Mouse (Mus musculus) embryo, embryonic 11.5 days (tissue): ENCODE measurements around the gene Dok5.

Source experiments
- DNase-seq: peaks from one replicate; pipeline ENCODE4 v3.0.0-alpha.2; 2012; ENCODE audit warnings: low read depth, low spot score

Gene Dok5

DNA sequence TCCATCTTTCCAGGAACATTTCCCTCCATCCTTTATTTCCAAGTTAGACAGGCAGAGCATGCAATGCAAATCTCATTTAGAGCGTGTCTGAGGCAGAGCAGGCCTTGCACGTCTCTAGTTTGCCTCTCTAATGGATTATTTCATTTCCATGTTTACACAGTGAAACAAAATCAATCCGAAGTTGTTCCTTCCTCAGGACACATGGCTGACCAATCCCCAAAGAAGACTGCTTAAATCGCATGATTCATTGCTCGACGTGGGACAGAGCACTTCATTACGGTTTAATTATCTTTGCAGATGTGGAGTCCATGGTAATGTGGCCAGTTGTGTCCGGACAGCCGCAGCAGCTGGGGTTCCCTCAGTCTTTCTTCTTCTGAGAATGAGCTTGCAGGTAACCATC is 194.6 kb downstream of the Dok5 start:
- DNase-seq, result no peak
